Mouse (Mus musculus): Measurements from ENCODE around the gene 1700018G05Rik.
"Not testable (repeated sequence)": the region's sequence is repeated elsewhere in the genome, so short reads cannot be mapped to it uniquely, and the experiment has no call there.

The 1700018G05Rik gene

DNA sequence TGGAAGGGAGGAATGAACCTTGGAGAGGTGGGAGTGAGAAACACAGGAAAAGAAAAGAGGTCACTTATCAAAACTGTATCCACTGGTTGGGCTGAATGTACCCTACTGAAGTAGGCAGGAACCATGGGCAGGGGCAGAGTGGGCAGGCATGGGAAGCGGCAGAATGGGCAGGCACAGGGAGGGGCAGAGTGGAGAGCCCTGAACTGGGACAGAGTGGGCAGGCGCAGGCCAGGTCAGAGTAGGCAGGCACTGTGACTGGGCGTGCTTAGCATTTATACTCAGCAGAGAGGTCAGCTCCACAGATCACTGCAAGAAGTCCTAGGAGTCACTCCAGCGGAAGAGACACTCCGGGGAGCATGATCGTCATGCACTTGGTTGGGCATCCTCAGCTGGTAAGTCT, at the start of gene 1700018G05Rik:
Gene 1700018G05Rik (plus strand): TSS at position 301 of the 400 bp plus-strand sequence.
- DNase-seq: not testable (repeated sequence)

DNA sequence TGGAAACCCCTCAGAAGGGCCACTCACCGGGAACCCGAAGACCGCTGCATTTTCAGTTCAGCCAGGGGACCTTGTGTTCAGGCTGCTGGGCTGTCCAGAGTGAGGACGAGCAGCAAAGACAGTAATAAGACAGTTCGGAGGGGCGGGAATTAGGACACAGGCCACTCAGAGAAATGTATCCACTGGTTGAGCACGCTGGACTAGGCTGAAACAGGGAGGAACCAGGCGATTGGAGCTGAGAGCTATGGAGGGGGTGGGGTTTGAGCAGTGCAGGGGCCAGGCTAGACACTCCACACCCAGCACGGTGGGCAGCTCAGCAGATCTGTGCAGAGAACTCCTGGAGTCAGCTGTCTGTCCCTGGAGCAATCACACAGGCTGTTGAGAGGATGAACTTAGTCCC, 19.6 kb upstream of the 1700018G05Rik start, which contains the start of the genes Dmrtc1a and 1700011M02Rik:
Gene Dmrtc1a (minus strand): TSS at position 101 of the 400 bp plus-strand sequence.
Gene 1700011M02Rik (plus strand): TSS at position 319 of the 400 bp plus-strand sequence.
- not testable (repeated sequence) for DNase-seq

- not testable (repeated sequence) for DNase-seq
Observed at GRCm38 (mm10) chrX:102914823-102915222, 13.3 kb upstream of the 1700018G05Rik start.

DNA sequence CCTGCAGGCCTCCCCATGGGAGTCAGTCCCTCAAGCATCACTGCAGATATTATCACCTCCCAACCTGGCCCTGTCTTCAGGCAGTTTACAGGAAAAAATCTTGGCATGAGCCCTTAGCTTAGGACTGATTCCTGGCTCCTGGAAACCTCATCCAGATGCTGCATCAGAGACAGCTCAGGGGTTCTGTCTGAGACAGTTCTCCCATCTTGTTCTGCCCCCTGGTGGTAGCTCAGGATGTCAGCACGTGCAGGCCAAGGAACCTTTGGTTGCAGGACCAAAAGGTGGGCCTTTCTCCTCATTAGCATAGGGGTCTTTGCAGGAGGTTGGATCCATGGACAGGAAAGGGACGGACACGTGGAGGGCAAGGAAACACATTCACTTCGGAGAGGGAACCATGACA, 1.5 kb upstream of the 1700018G05Rik start:
- not testable (repeated sequence) for DNase-seq

DNA sequence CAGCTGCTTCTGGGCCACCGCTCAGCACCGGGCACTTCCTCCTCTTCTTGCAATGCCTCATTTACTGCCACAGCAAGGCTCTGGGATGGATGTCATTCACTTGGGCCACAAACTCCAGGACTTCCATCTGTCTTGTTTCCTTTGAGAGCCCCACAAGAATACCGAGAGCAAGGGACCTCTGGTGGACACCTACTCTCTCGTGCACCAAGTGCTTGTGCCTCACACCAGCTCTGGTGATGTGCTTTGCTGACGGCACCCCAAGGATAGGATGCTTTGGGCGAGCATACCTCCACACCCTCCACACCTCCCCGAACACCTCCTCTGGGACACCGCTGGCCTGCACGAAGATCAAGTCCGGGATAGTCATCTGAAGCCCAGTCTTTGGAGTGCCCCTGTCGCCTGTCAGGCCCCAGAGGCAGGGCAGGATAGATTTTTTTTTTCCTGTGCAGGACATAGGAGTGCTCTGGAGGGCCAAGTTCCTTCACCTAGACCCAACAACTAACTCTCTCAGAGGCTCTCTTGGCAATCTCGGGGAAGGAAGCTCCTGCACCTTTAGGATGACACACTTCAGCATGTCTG, 4.9 kb downstream of the 1700018G05Rik start:
- no peak for DNase-seq

- no peak for DNase-seq
Observed at GRCm38 (mm10) chrX:102933571-102934394, 5.6 kb downstream of the 1700018G05Rik start.

GRCm38 (mm10) chrX:102934395-102934764, 6.2 kb downstream of the 1700018G05Rik start:
- DNase-seq: no peak

- no peak for DNase-seq
Observed at GRCm38 (mm10) chrX:102936743-102937142, 8.6 kb downstream of the 1700018G05Rik start.

DNA sequence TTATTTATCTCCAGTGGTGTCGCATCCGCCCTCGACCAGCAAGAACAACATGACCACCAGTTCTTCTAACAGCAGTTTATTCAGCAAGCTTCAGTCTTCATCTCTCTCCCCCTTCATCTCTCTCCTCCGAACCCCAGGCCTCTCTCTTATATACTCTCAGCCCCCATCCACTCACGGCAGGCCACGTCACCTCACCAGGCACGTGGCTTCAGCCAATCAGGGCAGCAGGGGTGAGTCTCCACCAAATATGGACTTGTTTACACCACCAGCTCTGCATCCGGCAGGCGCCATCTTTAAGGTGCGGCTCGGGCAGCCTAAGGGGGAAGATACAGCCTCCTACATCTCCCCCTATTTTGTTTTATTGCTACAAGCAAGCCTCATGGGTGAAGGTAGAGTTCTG, 22.0 kb downstream of the 1700018G05Rik start:
- DNase-seq: not testable (repeated sequence)

GRCm38 (mm10) chrX:102958917-102959316, 30.7 kb downstream of the 1700018G05Rik start:
- no peak for DNase-seq

- peak; percentile 32 for DNase-seq
Observed at GRCm38 (mm10) chrX:102960581-102960980, 32.4 kb downstream of the 1700018G05Rik start.

Measured in kidney, adult 11 months (tissue).